Mouse (Mus musculus) hindbrain, postnatal 0 days (tissue): ENCODE measurements at regions not wholly inside any gene's neighbourhood (a gene's known extent, or its start where the extent isn't known, plus 50 kb on each side); places are given as distances from the start of the nearest gene placed in this dataset.

ENCODE experiments used
- ATAC-seq: fragments of 200-750 bp; cut with Nextera tagmentation; 2 replicates; pipeline ENCODE4 v1.8.0; 2017; ENCODE audit warnings: mild to moderate bottlenecking, moderate TSS enrichment, moderate library complexity
- DNase-seq: peaks from one replicate; pipeline ENCODE4 v3.0.0-alpha.2; 2015; ENCODE audit warnings: low spot score
- H3K27ac ChIP-seq: fragments of 300-500 bp; sonication (generic); 2 replicates; pipeline ENCODE4 v1.5.1; 2014; ENCODE audit warnings: mild to moderate bottlenecking
- H3K27me3 ChIP-seq: fragments of 300-500 bp; sonication (generic); 2 replicates; pipeline ENCODE4 v1.6.1; 2014; ENCODE audit warnings: low read length, mixed read lengths; ENCODE audit not compliant: insufficient read depth
- H3K36me3 ChIP-seq: fragments of 300-500 bp; sonication (generic); 2 replicates; pipeline ENCODE4 v1.6.1; 2014; ENCODE audit warnings: low read length, mixed read lengths; ENCODE audit not compliant: insufficient read depth
- H3K4me1 ChIP-seq: fragments of 300-500 bp; sonication (generic); 2 replicates; pipeline ENCODE4 v1.6.1; 2014; ENCODE audit warnings: antibody characterized with exemption, low read length, mixed read lengths; ENCODE audit not compliant: insufficient read depth
- H3K4me2 ChIP-seq: fragments of 300-500 bp; sonication (generic); 2 replicates; pipeline ENCODE4 v1.6.1; 2014; ENCODE audit warnings: low read depth, mild to moderate bottlenecking, low read length, moderate library complexity, mixed read lengths
- H3K4me3 ChIP-seq: fragments of 300-500 bp; sonication (generic); 2 replicates; pipeline ENCODE4 v1.5.1; 2014; ENCODE audit warnings: low read length
- H3K9ac ChIP-seq: fragments of 300-500 bp; sonication (generic); replicated peaks from 2 replicates; pipeline ENCODE4 v1.6.1; 2014; ENCODE audit warnings: mild to moderate bottlenecking, low read length, moderate library complexity, mixed read lengths
- H3K9me3 ChIP-seq: fragments of 300-500 bp; sonication (generic); 2 replicates; pipeline ENCODE4 v1.6.1; 2016; ENCODE audit warnings: low read length, mixed read lengths
- CTCF ChIP-seq: IDR thresholded peaks from 2 replicates; pipeline ENCODE4 v1.5.1; 2016; ENCODE audit warnings: antibody characterized with exemption, control low read depth, low read depth
- WGBS: fragments of 180-500 bp; shearing (Covaris S2); extraction: QIAGEN DNeasy Blood & Tissue Kit; methylation state at CpG from one replicate; pipeline ENCODE4 v1.1.7; 2014; 5-methylcytosine and 5-hydroxymethylcytosine counted together

- no peaks in the 10 kb centered on the region for H3K4me1 ChIP-seq
- ATAC-seq (no peak), DNase-seq (no peak)
- TF ChIP-seq CTCF: no peak
- no peak overlapping the region for H3K9ac ChIP-seq
- WGBS: 75% methylated on average over 2 of the region's 2 CpGs
- no peak overlapping the region for H3K4me2 ChIP-seq
- no peak overlapping the region for H3K4me3 ChIP-seq
- H3K36me3 ChIP-seq: no peaks in the 10 kb centered on the region
- no peaks in the 10 kb centered on the region for H3K9me3 ChIP-seq
- H3K27ac ChIP-seq: no peak overlapping the region
- H3K27me3 ChIP-seq: no peaks in the 10 kb centered on the region
These were observed 123.6 kb upstream of the Sv2c start for GRCm38 (mm10) chr13:96256001-96256400.

- ATAC-seq (no peak), DNase-seq (no peak)
- no peak overlapping the region for H3K4me2 ChIP-seq
- no peak overlapping the region for H3K4me3 ChIP-seq
- H3K36me3 ChIP-seq: no peaks in the 10 kb centered on the region
- no peak for TF ChIP-seq CTCF
- H3K9me3 ChIP-seq: no peaks in the 10 kb centered on the region
- no peaks in the 10 kb centered on the region for H3K4me1 ChIP-seq
- WGBS: 67% methylated on average over 4 of the region's 4 CpGs
- H3K9ac ChIP-seq: no peak overlapping the region
- no peaks in the 10 kb centered on the region for H3K27me3 ChIP-seq
- no peak overlapping the region for H3K27ac ChIP-seq
These were observed 122.0 kb upstream of the Sv2c start for GRCm38 (mm10) chr13:96254391-96254790.

- H3K27ac ChIP-seq: no peak overlapping the region
- no peaks in the 10 kb centered on the region for H3K9me3 ChIP-seq
- no peak overlapping the region for H3K4me2 ChIP-seq
- TF ChIP-seq CTCF: no peak
- H3K36me3 ChIP-seq: no peaks in the 10 kb centered on the region
- H3K9ac ChIP-seq: no peak overlapping the region
- ATAC-seq (no peak), DNase-seq (no peak)
- WGBS: 73% methylated on average over 1 of the region's 1 CpGs
- no peak overlapping the region for H3K4me3 ChIP-seq
- no peaks in the 10 kb centered on the region for H3K27me3 ChIP-seq
- H3K4me1 ChIP-seq: no peaks in the 10 kb centered on the region
These were observed 88.4 kb upstream of the Sv2c start for GRCm38 (mm10) chr13:96220763-96221162.

GRCm38 (mm10) chr13:96215496-96215895 lies 83.1 kb upstream of the Sv2c start:
- Histone ChIP-seq H3K9me3 (no peaks in the 10 kb centered on the region), H3K4me3 (no peak overlapping the region), H3K27ac (no peak overlapping the region), H3K4me2 (no peak overlapping the region), H3K27me3 (no peaks in the 10 kb centered on the region), H3K36me3 (no peaks in the 10 kb centered on the region), H3K9ac (no peak overlapping the region), H3K4me1 (no peaks in the 10 kb centered on the region)
- DNase-seq: no peak
- no peak for ATAC-seq
- WGBS: 80% methylated on average over 4 of the region's 4 CpGs
- no peak for TF ChIP-seq CTCF

- Histone ChIP-seq H3K27ac (no peak overlapping the region), H3K27me3 (no peaks in the 10 kb centered on the region), H3K4me1 (no peaks in the 10 kb centered on the region), H3K4me2 (no peak overlapping the region), H3K36me3 (no peaks in the 10 kb centered on the region), H3K9ac (no peak overlapping the region), H3K4me3 (no peak overlapping the region), H3K9me3 (no peaks in the 10 kb centered on the region)
- 76% methylated on average over 6 of the region's 6 CpGs for WGBS
- TF ChIP-seq CTCF: no peak
- ATAC-seq (no peak), DNase-seq (no peak)
These were observed 82.7 kb upstream of the Sv2c start for GRCm38 (mm10) chr13:96215046-96215445.

- Histone ChIP-seq H3K9me3 (no peaks in the 10 kb centered on the region), H3K9ac (no peak overlapping the region), H3K27me3 (no peaks in the 10 kb centered on the region), H3K27ac (no peak overlapping the region), H3K36me3 (no peaks in the 10 kb centered on the region), H3K4me3 (no peak overlapping the region), H3K4me2 (no peak overlapping the region), H3K4me1 (no peaks in the 10 kb centered on the region)
- no peak for DNase-seq
- TF ChIP-seq CTCF: no peak
- no peak for ATAC-seq
- WGBS: 80% methylated on average over 3 of the region's 3 CpGs
These were observed 73.7 kb upstream of the Sv2c start for GRCm38 (mm10) chr13:96206072-96206471.

GRCm38 (mm10) chr13:96188618-96189017 lies 56.2 kb upstream of the Sv2c start:
- Histone ChIP-seq H3K4me2 (no peak overlapping the region), H3K4me3 (no peak overlapping the region), H3K9me3 (no peaks in the 10 kb centered on the region), H3K27ac (no peak overlapping the region), H3K4me1 (no peaks in the 10 kb centered on the region), H3K27me3 (no peaks in the 10 kb centered on the region), H3K9ac (no peak overlapping the region), H3K36me3 (no peaks in the 10 kb centered on the region)
- 16% methylated on average over 4 of the region's 4 CpGs for WGBS
- ATAC-seq (0 out of 2 replicates have a peak, but pooled peaks have one; percentile 21), DNase-seq (no peak)
- TF ChIP-seq CTCF: no peak
